Mouse (Mus musculus) urinary bladder, postnatal 25 days (tissue): ENCODE data around the gene Tmem132b.
"Not testable (repeated sequence)": the region's sequence is repeated elsewhere in the genome, so short reads cannot be mapped to it uniquely, and the experiment has no call there.

Source experiments
- DNase-seq: peaks from one replicate; pipeline ENCODE4 v3.0.0; 2022; ENCODE audit warnings: low spot score

Tmem132b gene

DNA sequence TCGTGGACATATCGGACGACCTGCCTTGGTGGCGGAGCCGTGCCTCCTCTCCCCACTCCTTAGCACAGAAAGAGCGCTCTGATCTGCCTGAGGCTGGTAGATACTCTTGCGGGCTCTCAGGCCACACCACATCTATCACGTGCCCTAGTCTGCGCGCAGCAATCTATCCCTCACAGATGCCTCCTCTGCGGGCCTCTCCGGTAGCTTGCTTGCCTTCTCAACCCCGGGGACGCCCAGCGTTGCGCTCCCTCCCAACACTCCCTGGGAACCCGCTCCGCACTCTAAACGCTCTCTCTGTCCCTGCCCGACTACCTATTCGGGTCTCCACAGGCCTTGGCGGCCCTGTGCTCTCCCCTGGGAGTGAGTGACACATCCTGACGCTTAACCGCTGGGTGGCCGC, at the start of gene Tmem132b:
Gene Tmem132b, plus strand, starts transcription at position 141 of the 400 bp plus-strand sequence.
- DNase-seq, result no peak

DNA sequence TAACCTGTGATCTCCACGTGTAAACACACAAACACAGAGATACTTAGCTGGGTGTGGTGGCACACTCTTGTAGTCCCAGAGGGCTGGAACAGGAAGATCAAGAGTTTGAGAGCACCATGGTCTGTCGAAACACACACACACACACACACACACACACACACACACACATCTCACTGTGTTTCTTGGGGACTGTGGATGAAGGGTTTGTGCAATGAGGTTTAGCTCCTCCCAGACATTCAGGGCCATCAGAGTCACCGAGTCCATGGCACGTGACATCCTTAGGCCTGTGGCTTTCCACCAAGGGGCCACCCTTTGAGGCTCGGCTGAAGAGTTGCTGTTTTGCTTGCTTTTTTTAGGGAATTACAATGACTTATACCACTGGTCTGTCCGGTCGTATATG, 49.1 kb upstream of the Tmem132b start:
- no peak for DNase-seq

- DNase-seq, result no peak
Observed at GRCm38 (mm10) chr5:125483712-125484611, 47.6 kb upstream of the Tmem132b start.

DNA sequence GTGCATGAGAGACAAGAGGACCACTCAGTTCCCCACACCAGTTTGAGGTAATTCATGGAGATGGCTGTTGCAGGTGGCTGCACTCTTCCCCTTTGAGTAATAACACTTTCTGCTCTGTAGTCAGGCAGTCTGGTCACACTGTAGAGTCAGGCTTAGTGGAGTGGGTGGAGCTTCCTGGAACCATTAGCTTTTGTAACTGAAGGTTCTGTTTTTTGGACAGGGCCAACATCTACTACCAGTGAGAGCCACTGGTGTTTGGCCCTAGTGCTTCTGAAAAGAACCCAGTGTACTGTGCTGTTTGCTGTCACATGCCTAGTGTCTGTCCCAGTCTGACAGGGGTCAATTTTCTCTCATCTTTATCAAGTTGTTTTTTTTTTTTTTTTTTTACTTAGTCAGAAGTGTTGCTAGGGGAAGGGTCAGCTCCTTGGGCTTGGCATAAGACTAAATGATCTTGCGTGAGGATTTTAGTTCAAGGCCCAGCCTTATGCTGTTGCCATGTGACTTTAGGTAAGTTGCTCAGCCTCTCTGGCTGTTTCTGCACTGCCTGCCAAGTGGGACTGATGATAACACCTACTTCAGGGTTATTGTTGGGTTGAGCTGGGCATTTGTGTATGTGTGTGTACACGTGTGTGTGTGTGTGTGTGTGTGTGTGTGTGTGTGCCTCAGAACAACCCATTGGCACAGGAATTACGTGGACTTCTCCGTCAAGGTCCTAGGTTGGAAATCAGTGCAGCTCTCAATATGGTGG, 46.4 kb upstream of the Tmem132b start:
- DNase-seq, result no peak

- no peak for DNase-seq
Observed at GRCm38 (mm10) chr5:125486088-125486487, 45.5 kb upstream of the Tmem132b start.

DNA sequence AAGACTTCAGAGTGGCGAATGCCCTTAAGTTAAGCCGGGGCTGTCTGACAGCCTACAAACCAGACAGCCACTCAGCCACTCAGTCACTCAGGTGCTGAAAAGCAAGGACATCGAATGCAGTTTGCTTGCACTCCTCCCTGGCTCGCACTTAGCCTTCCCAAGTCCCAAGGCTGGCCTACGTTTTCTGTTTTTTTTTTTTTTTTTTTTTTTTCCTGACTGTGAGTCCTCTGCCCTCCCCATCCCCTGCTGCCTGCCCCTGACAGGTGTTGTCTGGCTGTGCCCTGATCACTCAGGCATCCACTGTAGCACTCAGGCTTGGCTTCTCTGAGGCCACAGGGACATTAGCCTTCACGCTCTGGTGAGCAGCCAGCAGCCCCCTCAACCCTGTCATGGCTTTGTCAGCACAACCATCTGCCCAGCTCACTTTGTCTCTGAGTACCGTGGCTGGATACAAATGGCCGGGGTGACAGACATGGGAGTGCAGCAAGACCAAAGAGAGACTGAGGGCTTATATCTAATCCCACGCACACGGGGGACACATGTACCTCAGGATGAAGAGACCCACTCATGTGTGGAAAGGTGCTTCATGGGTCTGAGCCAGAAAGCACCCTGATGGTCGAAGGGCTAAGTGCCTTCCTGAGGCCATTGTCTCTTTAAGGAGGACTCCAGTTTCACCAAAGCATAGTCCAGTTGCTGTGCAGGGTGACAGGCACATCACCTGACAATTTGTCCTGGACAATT, 44.0 kb upstream of the Tmem132b start:
- no peak for DNase-seq

DNA sequence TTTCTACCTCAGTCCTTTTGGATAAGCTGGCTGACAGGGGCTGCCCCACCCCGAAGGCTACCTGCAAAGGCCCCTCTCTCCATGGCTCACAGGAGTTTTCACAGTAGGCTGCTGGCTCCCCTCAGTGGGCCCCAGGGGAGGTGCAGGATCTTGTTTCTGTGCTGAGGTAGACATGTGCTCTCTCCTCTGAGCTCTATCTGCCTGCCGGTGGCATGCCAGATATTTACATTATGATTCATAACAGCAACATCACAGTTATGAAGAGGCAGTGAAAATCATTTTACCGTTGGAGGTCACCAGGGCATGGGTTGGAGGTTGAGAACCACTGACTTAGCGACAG, 43.5 kb upstream of the Tmem132b start:
- no peak for DNase-seq

- not testable (repeated sequence) for DNase-seq
Observed at GRCm38 (mm10) chr5:125488953-125489352, 42.6 kb upstream of the Tmem132b start.

- DNase-seq, result no peak
Observed at GRCm38 (mm10) chr5:125491107-125491506, 40.5 kb upstream of the Tmem132b start.

DNA sequence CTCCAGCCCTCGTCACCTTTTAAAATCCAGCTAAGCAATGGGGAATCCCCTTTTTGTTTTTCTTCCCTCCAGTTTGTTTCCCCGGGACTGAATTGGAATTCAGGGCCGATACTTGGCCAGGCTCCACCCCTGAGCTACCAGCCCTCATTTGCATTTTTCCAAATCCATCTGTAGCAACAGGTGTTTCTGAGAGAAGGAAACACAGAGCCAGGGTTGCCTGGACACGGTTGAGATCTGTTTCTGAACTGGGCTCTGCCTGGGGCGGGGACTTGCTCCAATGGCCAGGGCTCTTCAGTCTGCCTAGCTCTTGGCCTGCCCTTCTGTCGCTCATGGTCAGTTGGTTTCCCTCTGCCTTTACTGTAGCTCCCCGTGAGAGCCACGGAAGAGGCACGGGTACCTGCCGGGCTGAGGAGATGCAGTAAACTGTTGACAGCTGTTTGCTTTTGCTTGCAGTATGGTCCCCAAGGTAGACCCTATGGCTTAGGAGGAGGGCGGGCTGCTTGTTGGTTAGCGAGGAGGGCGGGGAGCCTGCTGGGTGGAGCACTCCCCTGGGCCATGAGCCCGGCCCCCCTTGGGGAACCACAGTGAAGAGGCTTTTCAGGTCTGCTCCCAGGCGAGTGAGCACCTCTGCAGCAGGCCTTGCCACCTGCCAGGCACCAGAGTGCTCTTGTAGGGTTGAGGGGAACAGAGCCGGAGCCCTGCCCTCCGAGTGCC, 39.0 kb upstream of the Tmem132b start:
- no peak for DNase-seq

DNA sequence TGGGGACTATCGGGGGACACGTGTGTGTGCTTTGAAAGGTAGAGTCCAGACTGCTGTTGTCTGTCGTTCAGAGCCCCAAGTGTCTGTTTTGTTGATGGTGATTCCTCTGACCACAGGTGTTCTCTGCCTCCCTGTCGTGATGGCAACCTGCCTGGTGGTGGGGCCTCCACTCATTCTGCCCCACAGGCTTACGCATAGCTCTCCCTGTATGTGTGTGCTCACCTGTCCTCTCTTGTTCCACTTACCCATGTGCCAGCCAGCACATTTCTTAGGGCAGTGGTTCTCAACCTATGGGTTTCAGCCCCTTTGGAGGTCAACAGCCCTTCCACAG, 38.5 kb upstream of the Tmem132b start:
- no peak for DNase-seq

DNA sequence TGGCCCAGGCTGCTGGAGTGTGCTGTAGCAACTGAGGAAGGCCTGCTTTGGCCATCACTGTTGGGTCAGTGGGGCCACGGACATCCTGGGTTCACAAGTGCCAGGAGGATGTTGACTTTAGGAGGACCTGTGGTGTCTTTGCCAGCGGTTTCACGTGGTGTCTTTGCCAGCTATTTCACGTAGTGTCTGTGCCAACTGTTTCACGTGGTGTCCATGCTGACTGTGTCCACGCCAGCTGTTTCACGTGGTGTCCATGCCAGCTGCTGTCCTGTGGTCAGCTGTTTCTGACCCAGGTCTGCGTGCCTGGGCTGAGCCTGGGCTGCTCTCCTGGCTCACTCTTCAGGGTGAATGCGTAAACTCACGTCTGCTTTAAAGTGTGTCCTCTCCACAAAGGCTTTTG, 35.9 kb upstream of the Tmem132b start:
- DNase-seq, result no peak

GRCm38 (mm10) chr5:125497821-125498600, 33.6 kb upstream of the Tmem132b start:
- DNase-seq, result peak; percentile 44

- no peak for DNase-seq
Observed at GRCm38 (mm10) chr5:125501505-125501904, 30.1 kb upstream of the Tmem132b start.

DNA sequence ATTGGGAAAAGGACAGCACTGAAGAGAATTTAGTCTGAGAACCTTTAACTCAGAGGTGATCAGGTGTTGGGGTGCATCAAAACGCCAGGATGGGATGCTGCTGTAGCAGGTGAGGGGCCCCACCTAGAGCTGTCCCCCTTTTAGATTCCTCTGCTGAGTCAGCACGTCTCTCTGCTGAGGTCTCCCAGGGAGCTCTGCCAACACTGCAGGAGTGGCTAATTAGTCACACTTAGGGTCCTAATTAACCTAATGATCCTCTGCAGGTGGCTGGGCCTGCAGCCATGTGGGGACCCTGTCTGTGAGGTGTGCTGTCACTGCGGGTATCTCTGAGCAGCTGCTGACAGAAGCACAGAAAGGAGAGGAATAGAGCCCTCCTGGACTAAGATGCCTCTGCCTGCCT, 29.4 kb upstream of the Tmem132b start:
- no peak for DNase-seq

- no peak for DNase-seq
Observed at GRCm38 (mm10) chr5:125503628-125504027, 27.9 kb upstream of the Tmem132b start.

DNA sequence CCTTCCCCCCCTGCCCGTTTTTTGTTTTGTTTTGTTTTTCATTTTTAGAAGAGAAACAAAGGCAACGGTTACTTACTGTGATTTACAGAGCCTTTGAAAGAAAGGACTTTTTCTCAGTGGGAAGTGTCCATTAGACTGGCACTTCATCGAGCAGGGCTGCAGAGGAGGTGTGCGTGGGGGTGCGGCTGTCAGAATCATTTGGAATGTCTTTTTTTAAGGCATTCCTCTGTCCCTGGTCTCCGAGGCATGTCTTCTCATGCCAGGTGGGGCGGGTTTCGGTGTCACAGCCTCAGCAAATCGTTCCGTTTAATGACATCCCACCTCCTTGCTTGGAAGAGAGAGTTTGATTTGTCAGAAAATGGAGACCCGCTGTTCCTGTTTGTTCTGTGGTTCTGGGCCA, 26.9 kb upstream of the Tmem132b start:
- no peak for DNase-seq

DNA sequence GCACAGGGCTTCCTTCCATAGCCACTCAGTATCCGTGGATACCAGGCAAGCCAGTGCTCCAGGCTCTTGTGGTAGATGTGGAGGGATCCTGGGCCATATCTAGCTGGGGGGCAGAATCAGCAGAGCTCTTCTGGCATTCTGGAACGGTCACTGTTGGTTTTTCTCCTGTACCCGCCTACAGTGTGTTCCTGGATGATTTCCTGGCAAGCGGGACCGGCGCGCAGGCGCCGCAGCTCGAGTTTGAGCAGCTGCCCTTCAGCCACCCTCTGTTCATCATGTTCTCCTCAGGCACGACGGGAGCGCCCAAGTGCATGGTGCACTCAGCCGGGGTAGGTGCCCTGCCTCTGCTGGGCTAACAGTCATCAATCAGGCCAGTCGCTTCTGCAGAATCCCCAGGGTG, 25.6 kb upstream of the Tmem132b start:
- no peak for DNase-seq

GRCm38 (mm10) chr5:125507582-125507981, 24.0 kb upstream of the Tmem132b start:
- no peak for DNase-seq

GRCm38 (mm10) chr5:125508006-125508405, 23.6 kb upstream of the Tmem132b start:
- DNase-seq, result no peak

DNA sequence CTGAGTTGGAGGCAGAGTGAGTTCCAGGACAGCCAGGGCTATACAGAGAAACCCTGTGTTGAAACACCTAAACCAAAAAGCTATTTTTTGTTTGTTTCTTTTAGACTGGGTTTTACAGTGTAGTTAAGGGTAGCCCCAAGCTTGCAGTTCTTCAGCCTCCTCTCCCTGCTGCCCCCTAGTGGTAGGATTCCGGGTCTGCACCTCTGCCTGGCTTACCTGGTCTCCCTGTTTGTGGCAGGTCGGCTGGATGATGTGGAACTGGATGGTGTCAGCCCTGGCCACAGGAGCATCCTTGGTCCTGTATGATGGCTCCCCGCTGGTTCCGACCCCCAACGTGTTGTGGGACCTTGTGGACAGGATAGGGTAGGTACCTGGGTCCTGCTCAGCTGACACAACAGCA, 22.0 kb upstream of the Tmem132b start:
- peak; percentile 27 for DNase-seq
